Mouse (Mus musculus) testis, postnatal 14 days (tissue): ENCODE results near the gene Clta.

Experiments
- DNase-seq: peaks from one replicate; pipeline ENCODE4 v3.0.0; 2021; ENCODE audit warnings: low spot score

Clta gene

GRCm38 (mm10) chr4:44072873-44073441 lies 68.7 kb downstream of the Clta start:
- DNase-seq, result no peak

DNA sequence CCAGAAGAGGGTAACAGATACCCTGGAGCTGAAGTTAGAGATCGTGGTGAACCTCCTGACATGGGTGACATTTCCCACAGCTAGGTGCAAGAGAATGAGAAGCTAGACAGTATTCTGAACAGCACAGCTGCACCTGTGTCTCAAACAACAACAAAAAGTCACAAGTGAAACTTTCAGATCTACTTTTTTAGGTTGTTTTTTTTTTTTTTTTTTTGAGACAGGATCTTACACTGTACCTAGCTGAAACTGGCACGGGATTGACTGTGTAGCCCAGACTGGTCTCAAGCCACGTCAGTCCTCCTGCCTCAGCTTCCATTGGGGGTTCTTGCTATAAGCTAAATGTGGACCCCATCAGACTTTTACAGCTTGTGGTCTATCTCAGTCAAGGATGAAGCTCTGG lies 69.5 kb downstream of the Clta start:
- no peak for DNase-seq

GRCm38 (mm10) chr4:44074422-44074821 lies 70.2 kb downstream of the Clta start:
- no peak for DNase-seq

DNA sequence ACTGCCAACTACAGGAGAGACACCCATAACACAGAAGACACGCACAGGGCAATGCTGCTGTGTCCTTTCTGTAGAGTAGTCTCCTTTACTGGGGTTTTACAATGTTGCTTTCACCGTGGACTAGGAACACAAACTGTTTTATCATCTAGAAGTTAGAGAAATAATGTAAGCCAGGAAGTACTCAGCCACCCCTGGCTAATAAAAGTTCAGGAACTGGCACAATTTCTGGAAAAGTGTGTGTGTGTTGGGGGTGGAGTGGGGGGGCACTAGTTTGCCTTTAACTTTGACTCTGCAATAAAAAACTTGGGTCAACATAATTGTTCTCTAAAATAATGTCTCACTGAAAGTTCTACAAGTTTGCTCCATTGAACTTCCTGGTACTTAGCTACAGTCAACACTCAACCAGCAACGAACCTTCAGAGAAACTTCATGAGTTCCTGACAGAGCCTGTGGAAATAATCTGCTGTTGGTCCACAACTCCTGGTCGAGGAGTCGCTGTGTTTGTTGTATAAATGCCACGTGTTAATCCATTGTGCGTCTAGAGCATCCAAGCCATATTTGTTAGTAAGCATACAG lies 74.2 kb downstream of the Clta start:
- no peak for DNase-seq
